Mouse (Mus musculus): ENCODE measurements around the gene Dpm3.

Gene Dpm3

GRCm38 (mm10) chr3:89315195-89315929, 56.2 kb downstream of the Dpm3 start:
- no peak for TF ChIP-seq GATA4 (IDR thresholded peaks at IDR 0.05; ENCODE audit: insufficient replicate concordance, low read length)

GRCm38 (mm10) chr3:89315930-89316831, 57.0 kb downstream of the Dpm3 start:
- TF ChIP-seq GATA4 (IDR thresholded peaks at IDR 0.05; ENCODE audit: insufficient replicate concordance, low read length): no peak

All from liver, adult (tissue).